Mouse (Mus musculus): ENCODE data around the gene Abi1.
"Not testable (repeated sequence)": the region's sequence is repeated elsewhere in the genome, so short reads cannot be mapped to it uniquely, and the experiment has no call there.

Abi1 gene

DNA sequence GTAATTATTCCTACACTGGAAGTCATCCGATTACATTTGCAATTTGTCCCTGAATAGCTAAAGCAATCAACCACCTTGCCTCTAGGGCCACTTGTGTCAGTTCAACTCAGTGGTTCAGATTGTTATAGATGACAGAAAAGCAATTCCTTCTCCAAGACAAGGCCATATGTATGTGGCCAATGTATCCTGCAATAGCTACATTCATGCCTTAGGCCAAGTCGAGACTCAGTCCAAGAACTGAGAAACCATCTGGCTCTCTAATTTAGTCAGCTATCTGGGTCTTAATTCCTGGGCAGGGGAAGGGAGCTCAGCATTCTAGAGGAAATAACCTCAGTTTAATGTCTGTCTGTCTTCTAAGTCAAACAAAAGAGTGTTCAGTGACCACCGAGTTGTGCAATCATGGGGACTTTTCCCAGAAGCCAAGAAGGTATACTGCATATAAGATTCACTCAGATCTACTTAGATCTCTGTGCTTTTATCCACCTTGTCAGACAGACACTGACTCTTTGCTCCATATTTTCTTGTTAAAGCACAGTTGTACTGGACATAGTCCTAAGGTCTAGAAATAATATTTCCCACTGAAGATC lies 62.6 kb downstream of the Abi1 start:
- no peak for DNase-seq (ENCODE audit: extremely low read depth, insufficient read length, low spot score)

DNA sequence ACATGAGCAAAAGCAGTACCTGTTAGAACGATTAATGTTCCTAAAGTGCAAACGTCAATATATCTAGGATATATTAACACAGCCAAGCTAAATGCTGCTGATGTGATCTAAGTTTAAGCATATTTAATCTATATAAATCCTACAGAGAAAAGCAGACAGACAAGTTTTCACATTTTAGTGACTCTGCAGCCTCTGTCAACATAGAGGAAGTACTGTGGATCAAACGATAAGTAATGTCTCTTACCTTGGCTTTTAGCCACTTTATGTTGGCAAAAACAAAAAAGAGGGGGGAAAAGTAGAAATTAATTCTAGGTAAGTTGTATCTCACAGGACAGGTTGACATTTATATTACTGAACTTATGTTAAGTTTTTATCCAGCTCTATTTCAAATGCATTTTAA lies 77.1 kb downstream of the Abi1 start:
- DNase-seq (ENCODE audit: extremely low read depth, insufficient read length, low spot score): no peak

DNA sequence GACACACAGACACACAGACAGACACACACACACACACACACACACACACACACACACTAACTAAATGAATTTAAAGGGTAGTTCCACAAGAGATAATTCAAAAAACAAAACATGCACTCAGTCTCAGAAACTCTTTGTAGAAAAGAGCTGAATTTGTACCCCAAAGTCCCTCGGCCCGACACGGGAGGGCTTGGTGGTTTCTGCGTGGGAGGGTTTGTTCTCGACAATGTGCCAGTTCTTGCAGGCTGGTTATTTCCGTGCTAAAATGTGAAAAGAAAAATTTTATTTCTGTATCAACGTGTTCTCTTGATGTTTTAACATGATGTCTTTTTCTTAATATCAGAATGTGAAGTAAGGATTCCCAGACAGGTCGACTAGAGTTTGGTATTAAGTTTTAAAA lies 77.8 kb downstream of the Abi1 start:
- DNase-seq (ENCODE audit: extremely low read depth, insufficient read length, low spot score): no peak

DNA sequence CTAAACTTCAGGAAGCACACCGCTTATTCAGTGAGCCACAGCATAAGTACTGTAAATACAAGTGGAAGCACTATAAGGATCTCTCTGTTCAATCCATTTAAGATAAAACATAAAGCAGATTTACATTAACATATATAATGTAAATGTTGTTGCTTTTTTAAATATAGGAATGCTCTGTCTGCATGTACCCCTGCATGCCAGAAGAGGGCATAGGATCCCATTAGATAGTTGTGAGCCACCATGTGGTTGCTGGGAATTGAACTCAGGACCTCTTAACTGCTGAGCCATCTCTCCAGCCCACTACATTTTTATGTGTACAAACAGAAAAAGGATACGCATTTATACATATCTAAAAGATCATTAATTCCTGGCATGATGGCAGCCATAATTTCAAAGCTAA lies 78.4 kb downstream of the Abi1 start:
- no peak for DNase-seq (ENCODE audit: extremely low read depth, insufficient read length, low spot score)

DNA sequence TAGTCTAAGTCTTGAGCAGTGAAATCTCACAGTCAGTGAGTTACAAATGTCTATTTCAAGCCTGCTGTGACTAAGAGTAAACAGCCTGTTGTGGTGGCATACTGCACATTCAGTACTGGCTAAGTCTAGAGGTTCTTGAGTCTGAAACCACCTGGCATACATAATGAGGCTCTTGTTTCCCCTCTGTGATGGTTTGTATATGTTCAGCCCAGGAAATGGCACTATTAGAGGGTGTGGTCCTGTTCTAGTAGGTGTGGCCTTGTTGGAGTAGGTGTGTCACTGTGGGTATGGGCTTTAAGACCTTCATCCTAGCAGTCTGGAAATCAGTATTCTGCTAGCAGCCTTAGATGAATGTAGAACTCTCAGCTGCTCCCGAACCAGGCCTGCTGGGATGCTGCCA lies 82.6 kb downstream of the Abi1 start:
- DNase-seq (ENCODE audit: extremely low read depth, insufficient read length, low spot score): no peak

DNA sequence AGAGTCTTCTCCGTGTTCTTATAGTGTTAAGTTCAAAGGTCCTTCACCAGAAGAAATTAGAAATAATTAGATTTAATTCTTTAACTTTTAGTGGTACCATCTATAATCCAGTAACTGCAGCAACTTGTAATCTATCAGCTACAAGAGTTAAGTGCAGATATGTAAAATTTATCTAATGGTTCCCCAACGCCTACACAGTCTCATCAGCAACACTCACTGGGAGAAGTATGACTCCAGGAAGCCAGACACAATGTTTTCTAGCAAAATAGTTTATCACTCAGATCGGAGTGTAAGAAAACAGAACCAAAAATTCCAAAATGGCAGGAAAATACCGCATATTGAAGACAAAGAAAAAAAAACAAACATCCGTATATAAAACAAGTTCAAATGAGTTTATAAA lies 84.1 kb downstream of the Abi1 start:
- DNase-seq (ENCODE audit: extremely low read depth, insufficient read length, low spot score): no peak

DNA sequence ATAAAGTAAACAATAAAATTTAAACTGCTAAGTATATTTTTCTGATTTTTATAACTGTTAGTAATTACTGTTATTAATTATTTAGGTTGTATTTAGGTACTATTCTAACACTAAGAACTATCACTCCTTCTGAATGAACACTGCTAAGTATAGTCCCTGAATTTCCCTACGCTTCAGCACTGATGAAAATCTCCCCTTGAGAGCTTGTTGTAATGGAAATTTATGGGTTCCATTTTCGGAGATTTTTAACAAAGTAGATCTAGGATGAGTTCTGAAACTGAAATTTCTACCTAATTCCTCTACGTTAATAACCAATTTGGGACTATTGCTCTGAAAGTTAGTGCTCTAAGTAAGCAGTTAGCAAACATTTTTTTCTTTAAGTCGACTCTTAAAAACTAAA lies 85.8 kb downstream of the Abi1 start:
- no peak for DNase-seq (ENCODE audit: extremely low read depth, insufficient read length, low spot score)

DNA sequence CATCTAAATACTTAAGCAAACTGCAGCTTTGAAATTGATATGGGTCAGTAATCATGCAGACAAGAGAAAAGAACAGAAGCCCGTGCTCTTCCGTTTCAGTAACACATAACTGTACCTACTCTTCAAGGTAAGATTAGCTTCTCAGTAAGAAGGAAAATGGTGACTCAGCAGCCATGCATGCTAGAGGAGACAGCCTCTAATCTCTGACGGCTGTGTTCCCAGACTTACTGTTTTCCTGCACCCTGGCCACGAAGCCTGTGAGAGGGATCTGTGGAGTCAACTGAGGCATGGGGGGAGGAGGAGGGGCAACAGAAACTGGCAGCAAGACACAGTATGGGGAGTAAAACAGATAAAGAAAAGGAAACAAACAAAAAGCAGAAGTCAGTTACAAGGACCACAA lies 90.1 kb downstream of the Abi1 start:
- no peak for DNase-seq (ENCODE audit: extremely low read depth, insufficient read length, low spot score)

DNA sequence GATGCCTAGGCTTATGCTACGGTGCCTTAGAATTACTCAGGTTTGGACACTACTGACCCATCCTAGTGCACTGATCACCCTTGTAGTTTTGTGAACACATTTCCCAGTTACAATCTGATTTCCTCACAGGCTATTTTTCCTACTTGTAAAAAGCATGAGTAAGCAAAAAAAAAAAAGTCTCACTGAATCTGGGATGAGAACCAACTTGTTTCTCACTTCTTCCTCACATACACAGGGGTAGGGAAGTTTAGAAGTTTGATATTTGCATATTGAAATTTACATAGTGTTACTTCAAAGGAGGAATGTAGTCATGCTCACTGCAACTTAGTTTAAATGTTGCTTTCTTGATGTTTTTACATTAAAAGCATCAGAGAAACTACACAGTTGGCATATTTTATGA lies 106.5 kb downstream of the Abi1 start:
- no peak for DNase-seq (ENCODE audit: extremely low read depth, insufficient read length, low spot score)

DNA sequence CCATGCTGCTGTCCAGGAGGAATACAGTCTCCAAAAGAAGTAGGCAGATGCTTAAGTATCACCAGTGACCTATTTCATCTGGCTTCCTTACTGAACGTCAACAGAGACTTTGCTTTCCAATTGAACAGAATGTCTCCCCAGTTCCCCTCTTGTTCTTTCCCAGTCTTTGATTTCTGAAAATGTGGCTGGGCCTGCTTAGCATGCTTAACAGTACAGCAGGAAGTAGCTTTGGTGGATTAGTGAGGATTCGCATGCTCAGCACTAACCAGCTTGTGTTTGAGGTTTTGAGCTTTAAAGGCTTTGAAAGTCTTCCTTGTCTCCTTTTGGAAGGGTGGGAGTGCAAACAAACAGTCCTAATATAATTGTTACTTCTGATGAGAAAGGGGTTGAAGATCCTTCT lies 111.8 kb downstream of the Abi1 start:
- no peak for DNase-seq (ENCODE audit: extremely low read depth, insufficient read length, low spot score)

DNA sequence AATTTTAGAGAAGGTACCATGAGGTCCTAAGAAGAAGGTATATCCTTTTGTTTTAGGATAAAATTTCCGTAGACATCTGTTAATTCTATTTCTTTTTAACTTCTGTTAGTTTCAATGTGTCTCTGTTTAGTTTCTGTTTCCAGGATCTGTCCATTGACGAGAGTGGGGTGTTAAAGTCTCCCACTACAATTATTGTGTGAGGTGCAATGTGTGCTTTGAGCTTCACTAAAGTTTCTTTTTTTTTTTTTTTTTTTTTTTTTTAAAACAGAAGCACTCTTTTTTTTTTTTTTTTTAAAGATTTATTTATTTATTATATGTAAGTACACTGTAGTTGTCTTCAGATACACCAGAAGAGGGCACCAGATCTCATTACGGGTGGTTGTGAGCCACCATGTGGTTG lies 114.1 kb downstream of the Abi1 start:
- DNase-seq (ENCODE audit: extremely low read depth, insufficient read length, low spot score): not testable (repeated sequence)

DNA sequence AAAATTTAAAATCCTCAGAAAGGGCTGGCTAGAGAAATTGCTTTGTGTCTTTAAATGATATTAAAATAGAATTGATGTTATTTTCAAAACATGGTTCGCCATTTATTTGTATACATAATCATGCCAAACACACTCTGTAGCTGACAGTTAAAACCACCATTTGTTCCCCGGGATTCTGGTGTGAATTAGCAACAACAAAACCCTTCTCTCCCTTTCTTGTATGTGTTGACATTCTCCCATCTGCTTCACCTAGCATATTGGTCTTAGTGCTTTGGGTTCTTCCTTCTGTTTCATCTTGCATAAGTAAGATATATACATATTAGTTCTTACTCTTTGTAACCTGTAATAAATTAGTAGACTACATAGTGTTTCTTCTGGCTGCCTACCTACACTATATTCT lies 121.4 kb downstream of the Abi1 start:
- DNase-seq (ENCODE audit: extremely low read depth, insufficient read length, low spot score): no peak

DNA sequence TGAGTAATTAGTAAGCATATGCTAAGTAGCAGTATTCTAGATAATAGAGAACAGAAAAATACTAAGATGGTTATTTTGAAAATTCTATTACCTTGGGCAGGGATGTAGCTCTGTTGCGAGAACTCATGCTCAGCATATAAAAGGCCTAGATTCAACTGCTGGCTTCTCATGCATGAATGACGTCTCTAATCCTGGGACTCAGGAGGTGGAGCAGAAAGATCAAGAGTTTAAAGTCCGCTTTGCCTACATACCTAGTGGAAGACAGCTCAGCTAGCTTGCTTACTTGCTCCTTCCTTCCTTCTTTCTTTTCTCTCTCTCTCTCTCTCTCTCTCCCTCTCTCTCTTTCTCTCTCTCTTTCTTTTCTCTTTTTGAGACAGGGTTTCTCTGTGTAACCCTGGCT lies 125.6 kb downstream of the Abi1 start:
- no peak for DNase-seq (ENCODE audit: extremely low read depth, insufficient read length, low spot score)

DNA sequence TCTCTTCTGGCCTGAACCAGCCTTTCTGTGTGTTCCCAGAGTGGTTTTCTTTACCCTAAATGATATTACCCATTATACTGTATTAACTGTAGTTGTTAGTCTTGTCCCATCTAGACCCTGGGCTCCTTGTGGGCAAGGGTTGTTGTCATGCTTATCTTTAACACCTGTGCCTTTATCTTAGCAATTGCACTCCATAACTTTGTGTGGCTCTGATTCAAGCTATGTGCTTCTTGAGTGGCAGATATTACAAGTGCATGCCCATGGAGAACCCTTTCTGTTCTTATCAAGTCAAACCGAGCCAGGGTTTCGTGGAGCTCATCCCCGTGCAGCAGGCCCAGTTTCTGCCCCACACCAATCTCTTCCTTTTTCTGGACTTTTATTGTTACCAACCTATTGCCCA lies 136.1 kb downstream of the Abi1 start:
- DNase-seq (ENCODE audit: extremely low read depth, insufficient read length, low spot score): no peak

DNA sequence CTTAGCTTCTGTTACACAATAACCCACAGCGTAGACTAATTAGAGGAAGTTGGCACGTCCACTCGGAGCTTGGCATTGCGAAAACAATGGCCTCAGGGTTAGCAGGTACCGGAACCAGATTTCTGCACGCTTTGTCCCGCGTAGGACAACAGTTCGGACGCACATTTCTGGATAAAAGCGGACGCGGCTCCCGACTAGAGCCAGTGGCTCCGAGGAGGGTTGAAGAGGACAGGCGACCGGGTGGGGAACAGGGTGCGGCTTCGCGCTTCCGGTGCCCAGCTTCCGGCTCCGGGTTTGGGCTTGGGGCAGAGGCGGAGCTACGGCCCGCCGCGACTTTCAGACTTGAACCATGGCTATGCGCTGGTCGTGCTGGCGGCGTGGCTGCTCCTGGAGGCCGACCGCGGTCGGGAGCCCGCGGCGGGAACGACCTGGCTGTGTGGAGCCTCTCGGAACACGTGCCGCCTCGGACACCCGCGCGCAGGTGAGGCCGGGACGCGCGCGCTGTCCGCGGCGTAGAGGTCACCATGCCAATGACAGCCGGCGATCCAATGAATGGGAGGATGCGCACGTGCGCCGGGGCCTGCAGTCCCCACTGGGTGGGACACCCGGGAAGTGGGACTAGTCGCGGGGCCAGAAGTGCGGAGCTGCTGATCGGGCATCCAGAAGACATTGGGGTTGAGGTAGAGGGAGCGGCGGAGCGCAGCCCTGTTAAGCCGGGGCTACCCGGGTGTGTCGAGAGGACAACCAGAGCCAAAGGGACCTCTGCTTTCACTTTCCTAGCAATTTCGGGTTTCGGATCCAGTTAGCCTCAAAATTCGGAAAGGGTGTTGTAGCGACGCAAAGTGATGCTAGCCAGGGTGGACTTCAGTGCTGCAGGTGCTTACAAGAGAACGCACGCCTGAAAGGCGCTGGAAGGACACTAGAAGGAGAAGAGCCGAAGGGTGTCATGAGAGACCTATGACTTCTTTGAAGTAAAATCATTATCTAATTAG lies 144.5 kb downstream of the Abi1 start, which contains the start of gene Pdss1:
Pdss1 (plus strand) TSS at position 241 of the 992 bp plus-strand sequence.
- peak; percentile 93 for DNase-seq (ENCODE audit: extremely low read depth, insufficient read length, low spot score)

DNA sequence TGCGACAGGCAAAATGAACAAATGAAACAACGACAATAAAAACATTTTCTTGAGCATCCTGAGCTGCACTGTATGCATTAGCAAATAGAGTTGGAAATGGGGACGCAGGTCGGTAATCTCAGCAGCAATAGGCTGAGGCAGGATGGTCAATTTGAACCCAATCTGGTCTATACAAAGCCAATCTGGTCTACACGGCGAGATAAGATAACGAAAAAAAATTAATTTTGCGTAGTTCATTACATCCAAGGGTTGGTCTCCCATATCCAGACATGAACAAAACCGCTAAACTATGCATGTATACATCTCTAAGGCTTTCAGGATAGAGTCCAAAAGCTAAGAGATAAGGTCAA lies 145.1 kb downstream of the Abi1 start:
- DNase-seq (ENCODE audit: extremely low read depth, insufficient read length, low spot score): no peak

Measured in 3134 (cell line).